Mouse (Mus musculus): ENCODE measurements around the gene Gm29797. TPM values are rescaled to one million over a fixed set of nuclear protein-coding genes. Genes with fewer than 3 reads are reported as not detected.

Gm29797 gene
- polyA plus RNA-seq, 2 experiments, result 0.52 to 0.63 TPM

GRCm38 (mm10) chr2:181676424-181676823, 19.6 kb downstream of the Gm29797 start:
- DNase-seq (ENCODE audit: low spot score) (no peak), ATAC-seq (ENCODE audit: low FRiP score, low read depth) (no peak)
- no peak for TF ChIP-seq POLR2A (IDR thresholded peaks at IDR 0.05; ENCODE audit: borderline replicate concordance, extremely low read depth, insufficient read depth, insufficient read length)
- Histone ChIP-seq H3K4me1 (ENCODE audit: control insufficient read depth, insufficient read depth, low read length) (peaks cover 20% of the 10 kb centered on the region), H3K27me3 (ENCODE audit: control insufficient read depth, insufficient read depth, low read length) (peaks cover 20% of the 10 kb centered on the region), H3K4me2 (replicated peaks; ENCODE audit: low read depth, low read length, severe bottlenecking) (no peak overlapping the region), H3K9ac (ENCODE audit: low read depth, low read length, severe bottlenecking) (no peak overlapping the region), H3K27ac (replicated peaks; ENCODE audit: low read depth, low read length) (no peak overlapping the region), H3K4me3 (replicated peaks; ENCODE audit: low read length) (no peak overlapping the region), H3K9me3 (ENCODE audit: control insufficient read depth, low read length) (no peaks in the 10 kb centered on the region), H3K36me3 (ENCODE audit: control insufficient read depth, insufficient read depth, low read length) (no peaks in the 10 kb centered on the region)
- 83% methylated on average over 2 of the region's 2 CpGs for WGBS

- Histone ChIP-seq H3K27me3 (ENCODE audit: control insufficient read depth, insufficient read depth, low read length) (peaks cover 12% of the 10 kb centered on the region), H3K4me1 (ENCODE audit: control insufficient read depth, insufficient read depth, low read length) (peaks cover 20% of the 10 kb centered on the region), H3K9me3 (ENCODE audit: control insufficient read depth, low read length) (no peaks in the 10 kb centered on the region), H3K9ac (ENCODE audit: low read depth, low read length, severe bottlenecking) (no peak overlapping the region), H3K4me2 (replicated peaks; ENCODE audit: low read depth, low read length, severe bottlenecking) (no peak overlapping the region), H3K36me3 (ENCODE audit: control insufficient read depth, insufficient read depth, low read length) (no peaks in the 10 kb centered on the region), H3K4me3 (replicated peaks; ENCODE audit: low read length) (no peak overlapping the region), H3K27ac (replicated peaks; ENCODE audit: low read depth, low read length) (no peak overlapping the region)
- ATAC-seq (ENCODE audit: low FRiP score, low read depth) (no peak), DNase-seq (ENCODE audit: low spot score) (no peak)
- WGBS, result 64% methylated on average over 5 of the region's 5 CpGs
- no peak for TF ChIP-seq POLR2A (IDR thresholded peaks at IDR 0.05; ENCODE audit: borderline replicate concordance, extremely low read depth, insufficient read depth, insufficient read length)
Observed at GRCm38 (mm10) chr2:181677096-181677754, 20.4 kb downstream of the Gm29797 start.

- no peak overlapping the region for H3K4me2 ChIP-seq (replicated peaks; ENCODE audit: low read depth, low read length, severe bottlenecking)
- no peak for TF ChIP-seq POLR2A (IDR thresholded peaks at IDR 0.05; ENCODE audit: borderline replicate concordance, extremely low read depth, insufficient read depth, insufficient read length)
- H3K27ac ChIP-seq (replicated peaks; ENCODE audit: low read depth, low read length), result no peak overlapping the region
- no peak overlapping the region for H3K9ac ChIP-seq (ENCODE audit: low read depth, low read length, severe bottlenecking)
- no peaks in the 10 kb centered on the region for H3K9me3 ChIP-seq (ENCODE audit: control insufficient read depth, low read length)
- WGBS, result 57% methylated on average over 3 of the region's 3 CpGs
- peaks cover 7% of the 10 kb centered on the region; the same call in 1 of the 2 replicates for H3K27me3 ChIP-seq (ENCODE audit: control insufficient read depth, insufficient read depth, low read length)
- ATAC-seq (ENCODE audit: low FRiP score, low read depth), result no peak
- H3K36me3 ChIP-seq (ENCODE audit: control insufficient read depth, insufficient read depth, low read length), result no peaks in the 10 kb centered on the region
- H3K4me3 ChIP-seq (replicated peaks; ENCODE audit: low read length), result no peak overlapping the region
- H3K4me1 ChIP-seq (ENCODE audit: control insufficient read depth, insufficient read depth, low read length), result peaks cover 20% of the 10 kb centered on the region
- no peak for DNase-seq (ENCODE audit: low spot score)
Observed at GRCm38 (mm10) chr2:181677755-181678098, 20.9 kb downstream of the Gm29797 start.

- no peak for TF ChIP-seq POLR2A (IDR thresholded peaks at IDR 0.05; ENCODE audit: borderline replicate concordance, extremely low read depth, insufficient read depth, insufficient read length)
- Histone ChIP-seq H3K27me3 (ENCODE audit: control insufficient read depth, insufficient read depth, low read length) (no peaks in the 10 kb centered on the region), H3K9me3 (ENCODE audit: control insufficient read depth, low read length) (no peaks in the 10 kb centered on the region), H3K9ac (ENCODE audit: low read depth, low read length, severe bottlenecking) (no peak overlapping the region), H3K4me2 (replicated peaks; ENCODE audit: low read depth, low read length, severe bottlenecking) (no peak overlapping the region), H3K4me3 (replicated peaks; ENCODE audit: low read length) (no peak overlapping the region), H3K27ac (replicated peaks; ENCODE audit: low read depth, low read length) (no peak overlapping the region), H3K4me1 (ENCODE audit: control insufficient read depth, insufficient read depth, low read length) (peaks cover 20% of the 10 kb centered on the region), H3K36me3 (ENCODE audit: control insufficient read depth, insufficient read depth, low read length) (no peaks in the 10 kb centered on the region)
- DNase-seq (ENCODE audit: low spot score) (peak; percentile 89), ATAC-seq (ENCODE audit: low FRiP score, low read depth) (peak; percentile 77)
- WGBS, result 41% methylated on average over 1 of the region's 1 CpGs
Observed at GRCm38 (mm10) chr2:181678780-181679179, 21.9 kb downstream of the Gm29797 start.

- TF ChIP-seq POLR2A (IDR thresholded peaks at IDR 0.05; ENCODE audit: borderline replicate concordance, extremely low read depth, insufficient read depth, insufficient read length), result 0 out of 2 replicates have a peak, but pooled peaks have one; percentile 20
- Histone ChIP-seq H3K36me3 (ENCODE audit: control insufficient read depth, insufficient read depth, low read length) (0 out of 2 replicates have a peak, but pooled peaks cover 7% of the 10 kb centered on the region), H3K4me3 (replicated peaks; ENCODE audit: low read length) (peak within 1 kb of the TSS; percentile 71), H3K4me2 (replicated peaks; ENCODE audit: low read depth, low read length, severe bottlenecking) (peak within 1 kb of the TSS; percentile 94), H3K27ac (replicated peaks; ENCODE audit: low read depth, low read length) (peak within 1 kb of the TSS; percentile 64; the same call in 1 of the 2 replicates), H3K9ac (ENCODE audit: low read depth, low read length, severe bottlenecking) (peak within 1 kb of the TSS; percentile 89), H3K27me3 (ENCODE audit: control insufficient read depth, insufficient read depth, low read length) (no peaks in the 10 kb centered on the region), H3K4me1 (ENCODE audit: control insufficient read depth, insufficient read depth, low read length) (peaks cover 20% of the 10 kb centered on the region), H3K9me3 (ENCODE audit: control insufficient read depth, low read length) (no peaks in the 10 kb centered on the region)
- DNase-seq (ENCODE audit: low spot score), result peak; percentile 59
- under 1% methylated on average over 68 of the region's 69 CpGs for WGBS
- ATAC-seq (ENCODE audit: low FRiP score, low read depth), result peak; percentile 74
Observed at GRCm38 (mm10) chr2:181679951-181680715, 23.3 kb downstream of the Gm29797 start, which contains the start of gene Tcea2. Gene Tcea2 (plus strand): TSS chr2:181680310.
